Mouse (Mus musculus): ENCODE data around the gene Htr5a. TPM values are rescaled to one million over a fixed set of nuclear protein-coding genes. Genes with fewer than 3 reads are reported as not detected.

The Htr5a gene
- not detected in 2 replicates for polyA plus RNA-seq (2015; fragmentation: Nextera tagmentation; extraction: Ambion mirVana)

- H3K27me3 ChIP-seq, result peaks cover 24% of the 10 kb centered on the region
- H3K4me2 ChIP-seq, result no peak within 1 kb of the TSS
- no peaks in the 10 kb centered on the region for H3K9me3 ChIP-seq (replicated peaks)
- H3K27ac ChIP-seq (replicated peaks), result no peak within 1 kb of the TSS
- no peaks in the 10 kb centered on the region for H3K36me3 ChIP-seq (replicated peaks)
- no peaks in the 10 kb centered on the region for H3K4me1 ChIP-seq (replicated peaks)
- H3K9ac ChIP-seq, result no peak within 1 kb of the TSS
- no peak within 1 kb of the TSS for H3K4me3 ChIP-seq (replicated peaks)
- no peak for ATAC-seq (ENCODE audit: insufficient read depth)
- WGBS (ENCODE audit: insufficient replicate concordance), result 7% methylated on average over 25 of the region's 25 CpGs
Measured at GRCm38 (mm10) chr5:27841701-27842295, at the start of gene Htr5a. Htr5a (plus strand) TSS chr5:27842149.

- peak overlapping the region; percentile 89 for H3K27ac ChIP-seq (replicated peaks)
- ATAC-seq (ENCODE audit: insufficient read depth), result no peak
- H3K36me3 ChIP-seq (replicated peaks), result peaks cover 27% of the 10 kb centered on the region
- H3K4me2 ChIP-seq, result peak overlapping the region; percentile 80
- peak overlapping the region; percentile 98 for H3K4me3 ChIP-seq (replicated peaks)
- peak overlapping the region; percentile 96 for H3K9ac ChIP-seq
- no peaks in the 10 kb centered on the region for H3K9me3 ChIP-seq (replicated peaks)
- H3K4me1 ChIP-seq (replicated peaks), result peaks cover 33% of the 10 kb centered on the region
- whole genome bisulfite sequencing (ENCODE audit: insufficient replicate concordance), result 5% methylated on average over 8 of the region's 8 CpGs
- no peaks in the 10 kb centered on the region for H3K27me3 ChIP-seq
Measured at GRCm38 (mm10) chr5:27792173-27792470, 49.8 kb upstream of the Htr5a start.

GRCm38 (mm10) chr5:27792531-27793205 lies 49.3 kb upstream of the Htr5a start:
- H3K4me3 ChIP-seq (replicated peaks), result peak overlapping the region; percentile 98
- no peak for ATAC-seq (ENCODE audit: insufficient read depth)
- 34% methylated on average over 9 of the region's 9 CpGs for WGBS (ENCODE audit: insufficient replicate concordance)

DNA sequence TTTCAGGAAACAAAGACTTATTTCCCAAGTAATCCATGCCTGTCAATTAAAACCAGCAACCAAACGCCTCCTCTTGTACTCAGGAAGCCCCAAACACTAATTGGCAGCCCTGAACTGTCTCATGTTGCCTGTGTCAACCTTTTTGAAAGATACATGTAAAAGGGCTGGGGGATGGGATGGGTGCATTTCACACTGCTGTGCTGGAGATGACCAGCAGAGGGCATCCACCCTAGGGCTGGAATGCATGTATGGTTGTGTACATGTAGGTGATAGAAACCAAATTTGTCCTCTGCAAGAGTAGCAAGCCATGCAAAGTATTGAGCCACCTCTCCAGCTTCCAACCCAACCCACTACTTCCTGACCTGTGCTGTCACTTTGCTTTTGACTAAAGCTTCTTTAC lies 48.0 kb upstream of the Htr5a start:
- 4% methylated on average over 1 of the region's 1 CpGs for WGBS (ENCODE audit: insufficient replicate concordance)
- peaks cover 33% of the 10 kb centered on the region for H3K4me1 ChIP-seq (replicated peaks)
- no peak overlapping the region for H3K4me2 ChIP-seq
- peaks cover 9% of the 10 kb centered on the region; the same call in 1 of the 2 replicates for H3K36me3 ChIP-seq (replicated peaks)
- no peak overlapping the region for H3K9ac ChIP-seq
- no peak overlapping the region for H3K27ac ChIP-seq (replicated peaks)
- no peak for ATAC-seq (ENCODE audit: insufficient read depth)
- H3K27me3 ChIP-seq, result no peaks in the 10 kb centered on the region
- H3K9me3 ChIP-seq (replicated peaks), result no peaks in the 10 kb centered on the region
- H3K4me3 ChIP-seq (replicated peaks), result no peak overlapping the region

More at GRCm38 (mm10) chr5:27792531-27793205, 49.3 kb upstream of the Htr5a start:
- no peak overlapping the region for H3K27ac ChIP-seq (replicated peaks)
- H3K4me2 ChIP-seq, result peak overlapping the region; percentile 80
- H3K4me1 ChIP-seq (replicated peaks), result peaks cover 33% of the 10 kb centered on the region
- no peaks in the 10 kb centered on the region for H3K9me3 ChIP-seq (replicated peaks)
- H3K27me3 ChIP-seq, result no peaks in the 10 kb centered on the region
- H3K36me3 ChIP-seq (replicated peaks), result peaks cover 21% of the 10 kb centered on the region
- peak overlapping the region; percentile 96; the same call in 1 of the 2 replicates for H3K9ac ChIP-seq

GRCm38 (mm10) chr5:27814282-27814681 lies 27.7 kb upstream of the Htr5a start:
- H3K27me3 ChIP-seq, result no peaks in the 10 kb centered on the region
- H3K4me1 ChIP-seq (replicated peaks), result no peaks in the 10 kb centered on the region
- no peaks in the 10 kb centered on the region for H3K9me3 ChIP-seq (replicated peaks)
- no peak overlapping the region for H3K9ac ChIP-seq
- whole genome bisulfite sequencing (ENCODE audit: insufficient replicate concordance), result 58% methylated on average over 2 of the region's 2 CpGs
- H3K4me2 ChIP-seq, result no peak overlapping the region
- no peak for ATAC-seq (ENCODE audit: insufficient read depth)
- no peaks in the 10 kb centered on the region for H3K36me3 ChIP-seq (replicated peaks)
- no peak overlapping the region for H3K4me3 ChIP-seq (replicated peaks)
- H3K27ac ChIP-seq (replicated peaks), result no peak overlapping the region

GRCm38 (mm10) chr5:27818840-27819672 lies 22.9 kb upstream of the Htr5a start:
- ATAC-seq (ENCODE audit: insufficient read depth), result no peak

DNA sequence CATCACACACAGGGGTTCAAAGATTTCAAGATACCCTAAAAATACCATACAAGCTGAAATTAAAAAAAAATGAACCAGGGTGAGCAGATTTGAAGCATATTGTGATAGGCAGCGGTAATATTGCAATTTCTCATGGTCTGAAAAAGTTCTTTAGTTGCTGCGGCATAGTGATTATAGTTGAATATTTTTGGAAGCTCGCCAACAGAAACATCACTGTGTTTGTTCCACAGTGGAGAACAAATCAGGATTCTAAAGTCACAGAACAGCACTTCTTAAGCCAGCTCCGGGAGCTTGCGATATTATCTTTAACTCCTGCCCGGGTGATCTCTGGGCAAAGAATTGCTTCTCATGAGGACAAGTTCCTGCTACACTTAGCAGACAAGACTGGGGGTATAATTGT lies 20.8 kb upstream of the Htr5a start:
- no peak for ATAC-seq (ENCODE audit: insufficient read depth)

More at GRCm38 (mm10) chr5:27818840-27819672, 22.9 kb upstream of the Htr5a start:
- WGBS (ENCODE audit: insufficient replicate concordance), result 42% methylated on average over 3 of the region's 3 CpGs
- Histone ChIP-seq H3K9ac (no peak overlapping the region), H3K4me2 (no peak overlapping the region), H3K27ac (replicated peaks) (no peak overlapping the region), H3K36me3 (replicated peaks) (no peaks in the 10 kb centered on the region), H3K4me1 (replicated peaks) (no peaks in the 10 kb centered on the region), H3K4me3 (replicated peaks) (no peak overlapping the region), H3K9me3 (replicated peaks) (no peaks in the 10 kb centered on the region), H3K27me3 (no peaks in the 10 kb centered on the region)

GRCm38 (mm10) chr5:27827971-27828370 lies 14.0 kb upstream of the Htr5a start:
- WGBS (ENCODE audit: insufficient replicate concordance), result 53% methylated on average over 7 of the region's 7 CpGs
- Histone ChIP-seq H3K27me3 (no peaks in the 10 kb centered on the region), H3K9ac (no peak overlapping the region), H3K4me1 (replicated peaks) (no peaks in the 10 kb centered on the region), H3K9me3 (replicated peaks) (no peaks in the 10 kb centered on the region), H3K27ac (replicated peaks) (no peak overlapping the region), H3K4me2 (no peak overlapping the region), H3K36me3 (replicated peaks) (no peaks in the 10 kb centered on the region), H3K4me3 (replicated peaks) (no peak overlapping the region)
- no peak for ATAC-seq (ENCODE audit: insufficient read depth)

More for the DNA sequence above, 20.8 kb upstream of the Htr5a start:
- Histone ChIP-seq H3K4me1 (replicated peaks) (no peaks in the 10 kb centered on the region), H3K27me3 (no peaks in the 10 kb centered on the region), H3K27ac (replicated peaks) (no peak overlapping the region), H3K9ac (no peak overlapping the region), H3K36me3 (replicated peaks) (no peaks in the 10 kb centered on the region), H3K4me2 (no peak overlapping the region), H3K4me3 (replicated peaks) (no peak overlapping the region), H3K9me3 (replicated peaks) (no peaks in the 10 kb centered on the region)
- 67% methylated on average over 6 of the region's 6 CpGs for WGBS (ENCODE audit: insufficient replicate concordance)

DNA sequence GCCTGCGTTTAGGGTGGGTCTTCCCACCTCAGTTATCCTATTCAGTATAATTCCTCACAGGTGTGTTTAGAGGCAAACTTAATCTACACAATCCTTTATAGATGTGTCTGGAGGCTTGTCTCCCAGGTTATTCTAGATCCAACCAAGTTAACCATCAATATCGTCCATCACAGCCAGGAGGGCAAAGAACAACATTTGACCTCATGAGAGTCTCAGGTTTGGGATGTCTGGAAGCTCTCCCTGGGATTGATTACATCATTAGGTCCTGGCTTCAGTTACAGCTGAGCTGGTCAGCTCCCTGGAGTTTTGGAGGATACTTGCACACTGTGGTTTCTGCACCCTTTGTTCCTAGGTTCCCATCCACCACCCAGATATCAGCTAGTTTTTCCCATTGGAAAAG lies 6.9 kb upstream of the Htr5a start:
- no peak overlapping the region for H3K27ac ChIP-seq (replicated peaks)
- H3K27me3 ChIP-seq, result no peaks in the 10 kb centered on the region
- no peaks in the 10 kb centered on the region for H3K9me3 ChIP-seq (replicated peaks)
- H3K9ac ChIP-seq, result no peak overlapping the region
- H3K36me3 ChIP-seq (replicated peaks), result no peaks in the 10 kb centered on the region
- H3K4me3 ChIP-seq (replicated peaks), result no peak overlapping the region
- H3K4me1 ChIP-seq (replicated peaks), result no peaks in the 10 kb centered on the region
- H3K4me2 ChIP-seq, result no peak overlapping the region
- WGBS (ENCODE audit: insufficient replicate concordance), result 62% methylated on average over 2 of the region's 2 CpGs
- ATAC-seq (ENCODE audit: insufficient read depth), result no peak

- Histone ChIP-seq H3K27ac (replicated peaks) (no peak overlapping the region), H3K36me3 (replicated peaks) (no peaks in the 10 kb centered on the region), H3K4me2 (no peak overlapping the region), H3K9ac (no peak overlapping the region), H3K4me1 (replicated peaks) (no peaks in the 10 kb centered on the region), H3K27me3 (peaks cover 22% of the 10 kb centered on the region), H3K9me3 (replicated peaks) (no peaks in the 10 kb centered on the region), H3K4me3 (replicated peaks) (no peak overlapping the region)
- WGBS (ENCODE audit: insufficient replicate concordance), result 38% methylated on average over 4 of the region's 4 CpGs
- ATAC-seq (ENCODE audit: insufficient read depth), result no peak
Measured at GRCm38 (mm10) chr5:27838061-27838460, 3.9 kb upstream of the Htr5a start.

DNA sequence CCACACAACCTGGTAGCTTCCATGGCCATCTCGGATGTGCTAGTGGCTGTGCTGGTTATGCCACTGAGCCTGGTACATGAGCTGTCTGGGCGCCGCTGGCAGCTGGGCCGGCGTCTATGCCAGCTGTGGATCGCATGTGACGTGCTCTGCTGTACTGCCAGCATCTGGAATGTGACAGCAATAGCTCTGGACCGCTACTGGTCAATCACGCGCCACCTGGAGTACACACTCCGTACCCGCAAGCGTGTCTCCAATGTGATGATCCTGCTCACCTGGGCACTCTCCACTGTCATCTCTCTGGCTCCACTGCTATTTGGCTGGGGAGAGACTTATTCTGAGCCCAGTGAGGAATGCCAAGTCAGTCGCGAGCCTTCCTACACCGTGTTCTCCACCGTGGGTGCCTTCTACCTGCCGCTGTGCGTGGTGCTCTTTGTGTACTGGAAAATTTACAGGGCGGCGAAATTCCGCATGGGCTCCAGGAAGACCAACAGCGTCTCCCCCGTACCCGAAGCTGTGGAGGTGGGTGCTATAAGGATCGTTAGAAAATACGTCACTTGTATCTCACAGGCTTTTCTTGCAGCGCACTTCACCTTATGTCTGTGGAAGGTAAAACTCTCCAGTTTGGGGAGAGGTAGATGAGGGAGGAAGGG lies 847 bp downstream of the Htr5a start:
- peaks cover 24% of the 10 kb centered on the region for H3K27me3 ChIP-seq
- H3K4me2 ChIP-seq, result no peak overlapping the region
- H3K27ac ChIP-seq (replicated peaks), result no peak overlapping the region
- no peaks in the 10 kb centered on the region for H3K4me1 ChIP-seq (replicated peaks)
- no peak overlapping the region for H3K4me3 ChIP-seq (replicated peaks)
- no peaks in the 10 kb centered on the region for H3K36me3 ChIP-seq (replicated peaks)
- no peaks in the 10 kb centered on the region for H3K9me3 ChIP-seq (replicated peaks)
- WGBS (ENCODE audit: insufficient replicate concordance), result 61% methylated on average over 28 of the region's 28 CpGs
- H3K9ac ChIP-seq, result no peak overlapping the region
- ATAC-seq (ENCODE audit: insufficient read depth), result no peak
